Mouse (Mus musculus) heart, embryonic 15.5 days (tissue): ENCODE measurements around the gene Myo15b. TPM values are rescaled to one million over a fixed set of nuclear protein-coding genes. Genes with fewer than 3 reads are reported as not detected.

ENCODE experiments used
- ATAC-seq: fragments of 200-750 bp; cut with Nextera tagmentation; replicated peaks from 2 replicates; pipeline ENCODE4 v1.8.0; 2017; ENCODE audit warnings: low read depth, moderate TSS enrichment; ENCODE audit not compliant: insufficient number of reproducible peaks, insufficient read depth, low FRiP score
- H3K27ac ChIP-seq: fragments of 300-500 bp; sonication (generic); 2 replicates; pipeline ENCODE4 v1.5.1; 2015; ENCODE audit warnings: mild to moderate bottlenecking, inconsistent platforms
- H3K27me3 ChIP-seq: fragments of 300-500 bp; sonication (generic); 2 replicates; pipeline ENCODE4 v1.6.1; 2015; ENCODE audit warnings: inconsistent platforms
- H3K36me3 ChIP-seq: fragments of 300-500 bp; sonication (generic); 2 replicates; pipeline ENCODE4 v1.6.1; 2015; ENCODE audit warnings: mild to moderate bottlenecking, inconsistent platforms
- H3K4me1 ChIP-seq: fragments of 300-500 bp; sonication (generic); replicated peaks from 2 replicates; pipeline ENCODE4 v1.6.1; 2015; ENCODE audit warnings: inconsistent platforms
- H3K4me2 ChIP-seq: fragments of 300-500 bp; sonication (generic); 2 replicates; pipeline ENCODE4 v1.6.1; 2015; ENCODE audit warnings: inconsistent platforms, mild to moderate bottlenecking, moderate library complexity
- H3K4me3 ChIP-seq: fragments of 300-500 bp; sonication (generic); 2 replicates; pipeline ENCODE4 v1.5.1; 2015; ENCODE audit warnings: mild to moderate bottlenecking, inconsistent platforms
- H3K9ac ChIP-seq: fragments of 300-500 bp; sonication (generic); 2 replicates; pipeline ENCODE4 v1.6.1; 2015; ENCODE audit warnings: mild to moderate bottlenecking, inconsistent platforms
- H3K9me3 ChIP-seq: fragments of 300-500 bp; sonication (generic); replicated peaks from 2 replicates; pipeline ENCODE4 v1.6.1; 2016; ENCODE audit warnings: inconsistent platforms
- WGBS: fragments of 180-500 bp; shearing (Covaris S2); methylation state at CpG from one replicate; pipeline ENCODE4 v1.1.7; 2015; ENCODE audit warnings: mixed read lengths; 5-methylcytosine and 5-hydroxymethylcytosine counted together
- polyA plus RNA-seq: library from polyadenylated mRNA; unstranded; fragments of >200 nt; fragmentation: Nextera tagmentation; extraction: Ambion mirVana; gene quantifications from 2 replicates; pipeline ENCODE4 v1.2.1, GENCODE M21; 2015

Gene Myo15b
- polyA plus RNA-seq, 1 experiment from 2014 or later, result 0.16 TPM

- WGBS, result 91% methylated on average over 3 of the region's 3 CpGs
Observed at GRCm38 (mm10) chr11:115875935-115876334, 17.7 kb downstream of the Myo15b start.

GRCm38 (mm10) chr11:115876438-115876837, 18.2 kb downstream of the Myo15b start:
- no peaks in the 10 kb centered on the region for H3K36me3 ChIP-seq
- WGBS, result 84% methylated on average over 5 of the region's 5 CpGs
- peaks cover 3% of the 10 kb centered on the region; the same call in 1 of the 2 replicates for H3K27me3 ChIP-seq
- no peak overlapping the region for H3K27ac ChIP-seq
- H3K4me1 ChIP-seq, result peaks cover 17% of the 10 kb centered on the region
- no peak overlapping the region for H3K9ac ChIP-seq
- no peak for ATAC-seq
- H3K4me2 ChIP-seq, result no peak overlapping the region
- no peak overlapping the region for H3K4me3 ChIP-seq
- H3K9me3 ChIP-seq, result no peaks in the 10 kb centered on the region

More at GRCm38 (mm10) chr11:115875935-115876334, 17.7 kb downstream of the Myo15b start:
- no peak overlapping the region for H3K9ac ChIP-seq
- H3K27me3 ChIP-seq, result no peaks in the 10 kb centered on the region
- H3K27ac ChIP-seq, result no peak overlapping the region
- no peak overlapping the region for H3K4me3 ChIP-seq
- H3K36me3 ChIP-seq, result no peaks in the 10 kb centered on the region
- ATAC-seq, result no peak
- H3K4me2 ChIP-seq, result no peak overlapping the region
- H3K4me1 ChIP-seq, result peaks cover 17% of the 10 kb centered on the region
- no peaks in the 10 kb centered on the region for H3K9me3 ChIP-seq

DNA sequence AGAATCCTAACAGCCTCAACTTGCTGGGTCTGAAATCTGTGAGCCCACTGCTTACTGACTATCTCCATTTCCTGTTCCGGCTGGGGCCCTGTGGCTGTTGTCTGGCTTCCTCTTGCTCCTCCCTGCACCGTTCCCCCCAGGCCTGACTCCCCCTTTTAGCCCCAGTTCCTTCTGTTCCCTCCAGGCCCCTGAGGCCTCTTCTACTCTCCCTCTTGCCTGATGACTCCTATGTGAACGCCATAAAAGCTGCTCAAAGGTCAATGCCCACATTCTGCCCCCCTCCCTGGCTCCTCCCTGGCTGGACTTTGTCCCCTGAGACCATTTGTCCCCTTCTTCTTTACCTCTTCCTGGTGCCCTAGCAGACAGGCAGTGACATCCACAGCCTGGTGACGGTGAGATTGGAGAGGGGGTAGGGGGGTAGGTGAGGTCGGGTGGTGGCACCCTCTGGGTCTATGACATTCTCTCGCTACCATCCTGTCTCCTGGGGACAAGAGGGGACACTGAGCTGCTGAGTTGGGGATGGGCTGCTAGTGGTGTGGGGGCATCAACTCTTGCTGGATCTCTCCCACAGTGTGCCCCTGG, 19.1 kb downstream of the Myo15b start:
- Histone ChIP-seq H3K27me3 (peaks cover 7% of the 10 kb centered on the region; the same call in 1 of the 2 replicates), H3K4me2 (no peak overlapping the region), H3K9me3 (no peaks in the 10 kb centered on the region), H3K9ac (no peak overlapping the region), H3K4me1 (peaks cover 10% of the 10 kb centered on the region), H3K27ac (no peak overlapping the region), H3K4me3 (no peak overlapping the region), H3K36me3 (no peaks in the 10 kb centered on the region)
- no peak for ATAC-seq
- 50% methylated on average over 6 of the region's 6 CpGs for WGBS

DNA sequence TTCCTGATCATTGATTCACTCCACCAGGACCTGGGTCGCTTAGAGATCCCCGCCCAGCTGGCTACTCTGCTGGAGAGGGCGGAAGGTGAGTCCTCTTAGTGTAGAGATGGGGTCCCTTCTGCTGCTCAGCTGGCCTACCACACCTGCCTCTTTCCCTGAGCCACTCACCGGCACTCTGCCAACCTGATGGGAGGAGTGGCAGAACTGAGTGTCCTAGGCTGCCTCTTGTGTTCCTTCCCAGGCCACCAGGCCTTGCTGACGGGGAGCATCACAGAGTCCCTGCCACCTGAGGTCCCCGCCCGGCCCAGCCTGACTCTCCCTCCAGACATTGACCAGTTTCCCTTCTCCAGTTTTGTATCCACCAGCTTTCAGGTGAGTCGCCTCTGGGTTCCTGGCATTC, 19.9 kb downstream of the Myo15b start:
- WGBS, result 82% methylated on average over 8 of the region's 8 CpGs
- no peak for ATAC-seq

GRCm38 (mm10) chr11:115881002-115881401, 22.8 kb downstream of the Myo15b start:
- peaks cover 26% of the 10 kb centered on the region for H3K27me3 ChIP-seq
- peaks cover 6% of the 10 kb centered on the region for H3K4me1 ChIP-seq
- H3K9me3 ChIP-seq, result no peaks in the 10 kb centered on the region
- ATAC-seq, result no peak
- WGBS, result 28% methylated on average over 5 of the region's 5 CpGs
- H3K9ac ChIP-seq, result no peak overlapping the region
- no peak overlapping the region for H3K4me2 ChIP-seq
- H3K27ac ChIP-seq, result no peak overlapping the region
- no peak overlapping the region for H3K4me3 ChIP-seq
- H3K36me3 ChIP-seq, result no peaks in the 10 kb centered on the region

More for the DNA sequence above, 19.9 kb downstream of the Myo15b start:
- Histone ChIP-seq H3K36me3 (no peaks in the 10 kb centered on the region), H3K9me3 (no peaks in the 10 kb centered on the region), H3K27me3 (peaks cover 13% of the 10 kb centered on the region), H3K4me3 (no peak overlapping the region), H3K9ac (no peak overlapping the region), H3K4me1 (peaks cover 6% of the 10 kb centered on the region), H3K4me2 (no peak overlapping the region), H3K27ac (no peak overlapping the region)

DNA sequence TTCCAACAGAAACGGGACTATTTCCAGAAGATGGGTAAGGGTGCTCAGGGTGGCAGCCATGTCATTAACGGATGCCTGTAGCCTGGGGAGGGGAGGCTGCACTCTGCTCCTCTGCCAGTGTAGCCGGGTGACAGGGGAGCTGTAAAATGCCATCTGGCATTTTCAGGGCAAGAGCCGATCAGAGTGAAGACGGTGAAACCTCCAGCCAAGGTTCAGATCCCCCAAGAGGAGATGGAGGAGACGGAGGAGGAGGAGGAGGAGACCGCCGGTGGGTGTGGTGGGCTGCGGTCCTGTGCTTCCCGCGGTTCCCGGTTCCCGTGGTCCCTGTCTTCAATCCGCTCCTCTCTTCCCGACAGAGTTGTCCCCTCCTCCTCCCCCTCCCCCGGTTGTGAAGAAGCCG, 25.0 kb downstream of the Myo15b start:
- no peak overlapping the region for H3K4me3 ChIP-seq
- peaks cover 26% of the 10 kb centered on the region for H3K27me3 ChIP-seq
- 26% methylated on average over 17 of the region's 17 CpGs for WGBS
- H3K36me3 ChIP-seq, result no peaks in the 10 kb centered on the region
- no peak overlapping the region for H3K27ac ChIP-seq
- ATAC-seq, result no peak
- peaks cover 7% of the 10 kb centered on the region; the same call in 1 of the 2 replicates for H3K4me1 ChIP-seq
- H3K9me3 ChIP-seq, result no peaks in the 10 kb centered on the region
- no peak overlapping the region for H3K9ac ChIP-seq
- no peak overlapping the region for H3K4me2 ChIP-seq

DNA sequence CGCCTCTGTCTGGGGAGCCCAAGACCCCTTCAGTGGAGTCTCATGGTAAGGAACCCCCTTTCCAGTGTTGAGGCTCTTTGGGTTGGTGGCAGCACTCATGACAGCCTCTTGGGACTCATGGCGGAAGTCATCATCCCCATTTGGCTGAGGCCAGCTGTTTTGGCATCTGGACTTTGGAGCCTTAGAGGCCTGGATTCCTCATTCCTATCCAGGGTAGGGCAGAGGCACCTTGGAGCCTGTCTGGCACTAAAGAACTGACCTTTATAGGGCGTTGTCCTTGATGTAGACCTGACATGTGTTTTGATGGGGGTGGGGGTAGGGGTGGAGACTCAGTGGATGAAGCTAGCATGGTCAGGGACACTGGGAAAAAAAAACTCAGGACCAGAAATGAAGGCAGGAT, 26.2 kb downstream of the Myo15b start:
- Histone ChIP-seq H3K4me2 (no peak overlapping the region), H3K36me3 (no peaks in the 10 kb centered on the region), H3K9ac (no peak overlapping the region), H3K9me3 (no peaks in the 10 kb centered on the region), H3K27ac (no peak overlapping the region), H3K4me1 (peaks cover 7% of the 10 kb centered on the region; the same call in 1 of the 2 replicates), H3K27me3 (peaks cover 26% of the 10 kb centered on the region), H3K4me3 (no peak overlapping the region)
- ATAC-seq, result no peak
- 97% methylated on average over 3 of the region's 3 CpGs for WGBS

GRCm38 (mm10) chr11:115885281-115885680, 27.1 kb downstream of the Myo15b start:
- H3K9ac ChIP-seq, result no peak overlapping the region
- ATAC-seq, result no peak
- 69% methylated on average over 11 of the region's 11 CpGs for WGBS
- no peaks in the 10 kb centered on the region for H3K9me3 ChIP-seq
- no peak overlapping the region for H3K27ac ChIP-seq
- H3K36me3 ChIP-seq, result no peaks in the 10 kb centered on the region
- H3K4me2 ChIP-seq, result no peak overlapping the region
- peaks cover 26% of the 10 kb centered on the region for H3K27me3 ChIP-seq
- H3K4me3 ChIP-seq, result no peak overlapping the region
- H3K4me1 ChIP-seq, result peaks cover 7% of the 10 kb centered on the region; the same call in 1 of the 2 replicates

DNA sequence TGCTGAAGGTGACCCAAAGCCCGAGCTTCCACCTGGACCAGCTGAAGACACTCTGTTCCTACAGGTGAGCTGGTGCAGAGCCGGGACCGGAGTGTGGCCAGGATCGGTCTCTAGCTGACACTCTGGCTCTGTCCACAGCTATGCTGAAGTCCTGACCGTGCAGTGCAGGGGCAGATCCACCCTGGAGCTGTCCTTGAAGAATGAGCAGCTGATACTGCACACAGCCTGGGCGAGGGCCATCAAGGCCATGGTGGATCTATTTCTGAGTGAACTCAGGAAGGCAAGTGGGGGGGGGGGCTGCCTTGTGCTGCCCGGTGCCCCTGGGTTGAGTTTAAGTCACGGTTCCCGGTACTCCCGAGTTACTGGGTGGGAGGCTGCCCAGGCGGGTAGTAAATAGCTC, 28.2 kb downstream of the Myo15b start:
- Histone ChIP-seq H3K9me3 (no peaks in the 10 kb centered on the region), H3K9ac (no peak overlapping the region), H3K4me2 (no peak overlapping the region), H3K36me3 (no peaks in the 10 kb centered on the region), H3K4me1 (peaks cover 7% of the 10 kb centered on the region; the same call in 1 of the 2 replicates), H3K4me3 (no peak overlapping the region), H3K27me3 (peaks cover 23% of the 10 kb centered on the region), H3K27ac (no peak overlapping the region)
- 82% methylated on average over 11 of the region's 11 CpGs for WGBS
- no peak for ATAC-seq

DNA sequence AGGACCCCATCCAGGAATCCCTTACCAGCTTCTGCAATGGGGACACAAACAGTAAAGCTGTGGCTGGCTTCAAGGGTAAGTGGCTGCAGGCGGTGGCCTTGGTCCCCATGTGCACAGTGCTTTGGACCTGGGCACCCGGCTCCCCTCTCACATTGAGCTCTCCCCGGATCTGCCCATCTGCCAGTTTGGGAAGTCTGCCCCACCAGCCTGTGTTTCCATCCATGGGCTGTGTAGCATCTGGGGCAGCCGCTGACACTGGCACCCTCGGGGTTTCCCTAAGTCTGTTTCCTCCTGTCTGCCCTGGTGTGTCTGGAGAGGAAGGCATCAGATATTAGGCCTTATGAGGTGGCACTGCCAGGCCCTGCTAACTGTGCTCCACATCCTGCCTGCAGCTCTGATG, 29.8 kb downstream of the Myo15b start:
- Histone ChIP-seq H3K9me3 (no peaks in the 10 kb centered on the region), H3K4me3 (no peak overlapping the region), H3K27ac (no peak overlapping the region), H3K4me2 (no peak overlapping the region), H3K36me3 (no peaks in the 10 kb centered on the region), H3K4me1 (peaks cover 7% of the 10 kb centered on the region; the same call in 1 of the 2 replicates), H3K9ac (no peak overlapping the region), H3K27me3 (peaks cover 14% of the 10 kb centered on the region)
- no peak for ATAC-seq
- 81% methylated on average over 5 of the region's 5 CpGs for WGBS

GRCm38 (mm10) chr11:115889159-115889558, 31.0 kb downstream of the Myo15b start:
- WGBS, result 77% methylated on average over 6 of the region's 6 CpGs
- Histone ChIP-seq H3K4me1 (peaks cover 7% of the 10 kb centered on the region; the same call in 1 of the 2 replicates), H3K27me3 (peaks cover 2% of the 10 kb centered on the region), H3K4me3 (no peak overlapping the region), H3K9me3 (no peaks in the 10 kb centered on the region), H3K27ac (no peak overlapping the region), H3K9ac (no peak overlapping the region), H3K4me2 (no peak overlapping the region), H3K36me3 (peaks cover 8% of the 10 kb centered on the region)
- no peak for ATAC-seq

DNA sequence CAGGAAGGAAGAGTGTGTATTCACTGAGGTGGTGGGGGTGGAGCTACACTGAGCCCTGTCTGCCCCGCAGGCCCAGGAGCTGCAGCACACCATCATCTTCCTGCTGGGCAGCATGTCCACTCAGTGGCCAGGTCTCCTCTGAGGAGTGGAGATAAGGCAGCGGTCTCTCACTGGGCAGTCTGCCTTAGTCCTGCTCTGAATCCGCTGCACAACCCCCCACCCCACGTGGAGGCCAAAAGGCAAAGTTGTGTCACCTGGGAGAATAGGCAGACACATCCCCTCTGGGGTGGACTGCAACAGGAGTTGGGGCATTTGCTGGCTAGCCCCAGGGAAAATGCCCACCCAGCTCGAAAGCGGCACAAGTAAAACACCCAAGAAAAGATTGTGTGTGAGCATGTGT, 34.0 kb downstream of the Myo15b start:
- Histone ChIP-seq H3K4me1 (peaks cover 8% of the 10 kb centered on the region; the same call in 1 of the 2 replicates), H3K27me3 (no peaks in the 10 kb centered on the region), H3K9ac (no peak overlapping the region), H3K9me3 (no peaks in the 10 kb centered on the region), H3K4me2 (no peak overlapping the region), H3K36me3 (peaks cover 12% of the 10 kb centered on the region), H3K27ac (no peak overlapping the region), H3K4me3 (no peak overlapping the region)
- 43% methylated on average over 6 of the region's 6 CpGs for WGBS
- no peak for ATAC-seq
